10 mouse cellular contexts compared by ENCODE assay signal in the genomic region with DNA sequence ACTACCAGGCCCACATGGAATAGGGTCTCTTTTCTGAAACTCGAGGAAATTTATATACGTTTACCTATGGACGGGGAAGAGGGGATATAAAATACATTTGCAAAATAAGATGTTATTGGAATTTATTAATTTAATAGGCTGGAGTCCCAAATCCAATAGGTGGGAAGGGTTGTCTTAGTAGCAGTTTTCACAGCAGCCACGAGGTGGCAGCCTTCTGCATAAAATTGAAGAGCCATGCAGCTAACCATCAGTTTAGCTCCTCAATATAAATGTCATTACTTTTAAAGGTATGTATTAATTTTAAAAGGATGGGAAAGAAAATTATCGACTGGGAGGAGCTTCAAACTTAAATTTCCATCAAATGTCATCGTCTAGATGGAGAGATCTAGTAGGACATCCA.
A peak's percentile ranks its signal among the peaks of the same experiment; 100 is the strongest.
DNase-seq lines count a peak whose midpoint lies in the region; ATAC-seq lines count a peak whose summit lies in the region.
"Had no signal": no experiment of that assay in that cellular context is flagged by ENCODE, and none has a peak within 500 bp of the region (broad histone marks: within the 10 kb centered on the region; RNA-seq: fewer than 3 reads in every experiment).

No protein-coding gene starts in this region.

- DNase-seq in liver, result peak; percentile 54
- DNase-seq in NIH3T3 (ENCODE audit: low read depth), result peak; percentile 86
- DNase-seq in layer of hippocampus, adult 9-11 months, result peak; percentile 51
- peak; percentile 88 for DNase-seq in midbrain, embryonic 14.5 days
- DNase-seq: liver, embryonic 13.5 days had no signal

- no peaks in the 10 kb centered on the region for H3K36me3 ChIP-seq in liver, embryonic 12.5 days
- H3K36me3 ChIP-seq in midbrain, embryonic 14.5 days (ENCODE audit: control insufficient read depth, insufficient read depth, low read length), result no peaks in the 10 kb centered on the region
- H3K36me3 ChIP-seq: liver, embryonic 13.5 days; stomach, embryonic 15.5 days had no signal

- no peak overlapping the region for H3K27ac ChIP-seq in liver, embryonic 12.5 days
- no peak overlapping the region for H3K27ac ChIP-seq in midbrain, embryonic 14.5 days (replicated peaks; ENCODE audit: low read depth, low read length)
- H3K27ac ChIP-seq: liver, embryonic 13.5 days; stomach, embryonic 15.5 days had no signal

- no peak for ATAC-seq in liver, embryonic 12.5 days
- peak; percentile 74; the same call in 1 of the 2 replicates for ATAC-seq in common myeloid progenitor, adult 5-6 weeks (replicated peaks; ENCODE audit: low read depth, poor library complexity, severe bottlenecking)
- ATAC-seq in granulocyte monocyte progenitor cell, adult 5-6 weeks (replicated peaks; ENCODE audit: poor library complexity, severe bottlenecking), result peak; percentile 44; the same call in 1 of the 2 replicates
- no peak for ATAC-seq in midbrain, embryonic 14.5 days (ENCODE audit: low FRiP score, low TSS enrichment)
- no peak for ATAC-seq in erythroblast, adult 5-6 weeks (replicated peaks; ENCODE audit: low FRiP score, poor library complexity, severe bottlenecking)

- no peaks in the 10 kb centered on the region for H3K9me3 ChIP-seq in liver, embryonic 12.5 days (replicated peaks)
- H3K9me3 ChIP-seq in midbrain, embryonic 14.5 days (ENCODE audit: control insufficient read depth, low read length), result no peaks in the 10 kb centered on the region
- H3K9me3 ChIP-seq: liver, embryonic 13.5 days; stomach, embryonic 15.5 days had no signal

- H3K4me3 ChIP-seq in liver, embryonic 12.5 days, result no peak overlapping the region
- H3K4me3 ChIP-seq in midbrain, embryonic 14.5 days (replicated peaks; ENCODE audit: low read depth, low read length), result no peak overlapping the region
- H3K4me3 ChIP-seq: liver, embryonic 13.5 days; stomach, embryonic 15.5 days had no signal

- no peaks in the 10 kb centered on the region for H3K4me1 ChIP-seq in liver, embryonic 12.5 days
- no peaks in the 10 kb centered on the region for H3K4me1 ChIP-seq in midbrain, embryonic 14.5 days (ENCODE audit: control insufficient read depth, insufficient read depth, low read length)
- H3K4me1 ChIP-seq: liver, embryonic 13.5 days; stomach, embryonic 15.5 days had no signal

- no peak overlapping the region for H3K9ac ChIP-seq in liver, embryonic 12.5 days
- H3K9ac ChIP-seq in midbrain, embryonic 14.5 days (replicated peaks; ENCODE audit: low read length), result no peak overlapping the region
- H3K9ac ChIP-seq: liver, embryonic 13.5 days; stomach, embryonic 15.5 days had no signal

- WGBS in liver, embryonic 12.5 days (ENCODE audit: insufficient replicate concordance), result 26% methylated on average over 6 of the region's 6 CpGs
- WGBS in midbrain, embryonic 14.5 days, result 35% methylated on average over 6 of the region's 6 CpGs

- no peak overlapping the region for H3K4me2 ChIP-seq in liver, embryonic 12.5 days
- H3K4me2 ChIP-seq in midbrain, embryonic 14.5 days (ENCODE audit: low read length), result no peak overlapping the region
- H3K4me2 ChIP-seq: liver, embryonic 13.5 days; stomach, embryonic 15.5 days had no signal

- H3K27me3 ChIP-seq in liver, embryonic 12.5 days (replicated peaks), result no peaks in the 10 kb centered on the region
- no peaks in the 10 kb centered on the region for H3K27me3 ChIP-seq in midbrain, embryonic 14.5 days (ENCODE audit: control insufficient read depth, insufficient read depth, low read length)
- H3K27me3 ChIP-seq: liver, embryonic 13.5 days; stomach, embryonic 15.5 days had no signal

Comparison
In these comparisons a context has a peak if more than half of its experiments do, and no peak if none do; other contexts are left out.
1. ATAC-seq: peak in common myeloid progenitor, adult 5-6 weeks (single experiment) and granulocyte monocyte progenitor cell, adult 5-6 weeks (single experiment); none in liver, embryonic 12.5 days (single experiment), midbrain, embryonic 14.5 days (single experiment) and erythroblast, adult 5-6 weeks (single experiment).
2. Peak in every context shown above with its lines, with median percentiles within 50 percentile points of each other: DNase-seq.